Mouse (Mus musculus) MEL (cell line): ENCODE results near the gene Rab34. TPM values are rescaled to one million over a fixed set of nuclear protein-coding genes. Genes with fewer than 3 reads are reported as not detected.

Experiments
- DNase-seq: peaks from one replicate; pipeline ENCODE4 v3.0.0; 2011; ENCODE audit warnings: low read depth, low spot score
- H3K27ac ChIP-seq: 2 replicates; pipeline ENCODE4 v1.5.1; 2012; ENCODE audit warnings: low read depth, mild to moderate bottlenecking, control low read depth, low read length, moderate library complexity; ENCODE audit not compliant: control insufficient read depth
- H3K27me3 ChIP-seq, 2 experiments: fragments of 150-350 bp in 1 of 2; sonication (generic) in 1 of 2; 2 replicates each; pipeline ENCODE4 v1.6.1; 2012; ENCODE audit warnings: low read length in 2 of 2, mild to moderate bottlenecking in 2 of 2, improper control_type of control experiment in 1 of 2, moderate library complexity in 1 of 2; ENCODE audit not compliant: insufficient read depth in 2 of 2, control insufficient read depth in 1 of 2
- H3K36me3 ChIP-seq, 2 experiments: 2 replicates each; pipeline ENCODE4 v1.6.1; 2012 to 2014; ENCODE audit warnings: low read length in 2 of 2, improper control_type of control experiment in 1 of 2, inconsistent platforms in 1 of 2, mild to moderate bottlenecking in 1 of 2; ENCODE audit not compliant: insufficient read depth in 2 of 2, control insufficient read depth in 1 of 2
- H3K4me1 ChIP-seq, 2 experiments: fragments of 150-350 bp in 1 of 2; sonication (generic) in 1 of 2; 2 replicates each; pipeline ENCODE4 v1.6.1; 2012; ENCODE audit warnings: low read length in 2 of 2, improper control_type of control experiment in 1 of 2, mild to moderate bottlenecking in 1 of 2; ENCODE audit not compliant: insufficient read depth in 2 of 2, control insufficient read depth in 1 of 2
- H3K4me3 ChIP-seq, 2 experiments: fragments of 150-350 bp in 1 of 2; sonication (generic) in 1 of 2; 2 replicates each; pipeline ENCODE4 v1.5.1; 2012; ENCODE audit warnings: low read depth in 2 of 2, low read length in 2 of 2, mild to moderate bottlenecking in 2 of 2, moderate library complexity in 2 of 2, control low read depth in 1 of 2, improper control_type of control experiment in 1 of 2; ENCODE audit not compliant: control insufficient read depth in 1 of 2, insufficient read depth in 1 of 2
- H3K79me2 ChIP-seq: 2 replicates; pipeline ENCODE4 v1.6.1; 2012; ENCODE audit warnings: mild to moderate bottlenecking, low read length, moderate library complexity; ENCODE audit not compliant: control insufficient read depth, poor library complexity, insufficient read depth
- H3K9ac ChIP-seq: 2 replicates; pipeline ENCODE4 v1.6.1; 2012; ENCODE audit warnings: low read depth, mild to moderate bottlenecking, control low read depth, low read length, moderate library complexity; ENCODE audit not compliant: control insufficient read depth, poor library complexity, severe bottlenecking
- H3K9me3 ChIP-seq: fragments of 150-350 bp; sonication (generic); replicated peaks from 2 replicates; pipeline ENCODE4 v1.6.1; 2012; ENCODE audit warnings: mild to moderate bottlenecking, low read length, improper control_type of control experiment, moderate library complexity; ENCODE audit not compliant: insufficient read depth
- CHD1 ChIP-seq: IDR thresholded peaks from 2 replicates; pipeline ENCODE4 v1.6.1; 2012; ENCODE audit warnings: low read depth, mild to moderate bottlenecking, inconsistent platforms, low read length, improper control_type of control experiment
- CHD2 ChIP-seq: IDR thresholded peaks from 2 replicates; pipeline ENCODE4 v1.6.1; 2011; ENCODE audit warnings: low read length, improper control_type of control experiment
- CTCF ChIP-seq, 3 experiments: IDR thresholded peaks in 2 of 3; conservative IDR thresholded peaks in 1 of 3; 2 replicates each; pipeline ENCODE4 v1.5.1; 2011 to 2012; ENCODE audit warnings: low read length in 3 of 3, low read depth in 2 of 3, mild to moderate bottlenecking in 2 of 3, improper control_type of control experiment in 1 of 3, inconsistent platforms in 1 of 3, mixed read lengths in 1 of 3, moderate library complexity in 1 of 3; ENCODE audit not compliant: control insufficient read depth in 1 of 3, insufficient read depth in 1 of 3, poor library complexity in 1 of 3, severe bottlenecking in 1 of 3
- ELF1 ChIP-seq: IDR thresholded peaks from 2 replicates; pipeline ENCODE4 v1.6.1; 2014; ENCODE audit warnings: low read depth, mild to moderate bottlenecking, inconsistent platforms, low read length, improper control_type of control experiment, moderate library complexity
- EP300 ChIP-seq, 2 experiments: IDR thresholded peaks; 2 replicates each; pipeline ENCODE4 v1.6.1; 2011; ENCODE audit warnings: improper control_type of control experiment in 2 of 2, low read length in 2 of 2, low read depth in 1 of 2, mild to moderate bottlenecking in 1 of 2
- GATA1 ChIP-seq: IDR thresholded peaks from 2 replicates; pipeline ENCODE4 v1.6.1; 2011; ENCODE audit warnings: low read depth, low read length, improper control_type of control experiment
- HCFC1 ChIP-seq: IDR thresholded peaks from 2 replicates; pipeline ENCODE4 v1.6.1; 2012; ENCODE audit warnings: low read depth, mild to moderate bottlenecking, inconsistent platforms, low read length, improper control_type of control experiment, moderate library complexity
- JUND ChIP-seq: IDR thresholded peaks from 2 replicates; pipeline ENCODE4 v1.6.1; 2011; ENCODE audit warnings: low read depth, mild to moderate bottlenecking, improper control_type of control experiment, low read length
- KAT2A ChIP-seq: conservative IDR thresholded peaks from 2 replicates; pipeline ENCODE4 v1.6.1; 2012; ENCODE audit warnings: low read depth, low read length, improper control_type of control experiment, inconsistent platforms
- MAFK ChIP-seq: IDR thresholded peaks from 2 replicates; pipeline ENCODE4 v1.6.1; 2011; ENCODE audit warnings: low read depth, mild to moderate bottlenecking, low read length, improper control_type of control experiment, borderline replicate concordance
- MAX ChIP-seq: IDR thresholded peaks from 2 replicates; pipeline ENCODE4 v1.6.1; 2011; ENCODE audit warnings: low read length, improper control_type of control experiment
- MAZ ChIP-seq: IDR thresholded peaks from 2 replicates; pipeline ENCODE4 v1.6.1; 2012; ENCODE audit warnings: low read depth, mild to moderate bottlenecking, inconsistent platforms, low read length, improper control_type of control experiment
- MYC ChIP-seq: IDR thresholded peaks from 2 replicates; pipeline ENCODE4 v1.6.1; 2011; ENCODE audit warnings: low read depth, mild to moderate bottlenecking, low read length, improper control_type of control experiment, moderate library complexity
- NELFE ChIP-seq: IDR thresholded peaks from 2 replicates; pipeline ENCODE4 v1.6.1; 2011; ENCODE audit warnings: low read depth, low read length, improper control_type of control experiment
- NRF1 ChIP-seq: IDR thresholded peaks from 2 replicates; pipeline ENCODE4 v1.6.1; 2014; ENCODE audit warnings: low read depth, mild to moderate bottlenecking, inconsistent platforms, low read length, improper control_type of control experiment, moderate library complexity; ENCODE audit not compliant: poor library complexity, insufficient read depth, severe bottlenecking
- POLR2A ChIP-seq, 2 experiments: IDR thresholded peaks; 2 replicates each; pipeline ENCODE4 v1.6.1; 2011 to 2012; ENCODE audit warnings: low read length in 2 of 2, mild to moderate bottlenecking in 2 of 2, control low read depth in 1 of 2, improper control_type of control experiment in 1 of 2, low read depth in 1 of 2, moderate library complexity in 1 of 2; ENCODE audit not compliant: control insufficient read depth in 1 of 2, insufficient read depth in 1 of 2, poor library complexity in 1 of 2
- POLR2AphosphoS2 ChIP-seq: IDR thresholded peaks from 2 replicates; pipeline ENCODE4 v1.6.1; 2011; ENCODE audit warnings: low read length, improper control_type of control experiment
- POLR2AphosphoS5 ChIP-seq: IDR thresholded peaks from 2 replicates; pipeline ENCODE4 v1.6.1; 2012; ENCODE audit warnings: low read depth, borderline replicate concordance, mild to moderate bottlenecking, inconsistent platforms, low read length, moderate library complexity, mixed read lengths
- RAD21 ChIP-seq: IDR thresholded peaks from 2 replicates; pipeline ENCODE4 v1.6.1; 2011; ENCODE audit warnings: mild to moderate bottlenecking, low read depth, low read length, improper control_type of control experiment
- SIN3A ChIP-seq: IDR thresholded peaks from 2 replicates; pipeline ENCODE4 v1.6.1; 2012; ENCODE audit warnings: low read length, improper control_type of control experiment, inconsistent platforms
- SMC3 ChIP-seq: IDR thresholded peaks from 2 replicates; pipeline ENCODE4 v1.6.1; 2011; ENCODE audit warnings: low read depth, low read length, improper control_type of control experiment
- TAL1 ChIP-seq: IDR thresholded peaks from 2 replicates; pipeline ENCODE4 v1.6.1; 2012; ENCODE audit warnings: mild to moderate bottlenecking, inconsistent platforms, low read length, moderate library complexity, mixed read lengths
- TBP ChIP-seq: IDR thresholded peaks from 2 replicates; pipeline ENCODE4 v1.8.0; 2011; ENCODE audit warnings: low read depth, low read length, improper control_type of control experiment
- UBTF ChIP-seq: IDR thresholded peaks from 2 replicates; pipeline ENCODE4 v1.6.1; 2012; ENCODE audit warnings: low read depth, mild to moderate bottlenecking, inconsistent platforms, low read length, improper control_type of control experiment, moderate library complexity, borderline replicate concordance; ENCODE audit not compliant: insufficient read depth
- ZC3H11A ChIP-seq: IDR thresholded peaks from 2 replicates; pipeline ENCODE4 v1.6.1; 2012; ENCODE audit warnings: low read depth, mild to moderate bottlenecking, inconsistent platforms, low read length, improper control_type of control experiment
- ZKSCAN1 ChIP-seq: IDR thresholded peaks from 2 replicates; pipeline ENCODE4 v1.6.1; 2012; ENCODE audit warnings: low read depth, mild to moderate bottlenecking, inconsistent platforms, low read length, improper control_type of control experiment, moderate library complexity
- ZMIZ1 ChIP-seq: IDR thresholded peaks from 2 replicates; pipeline ENCODE4 v1.6.1; 2012; ENCODE audit warnings: low read depth, mild to moderate bottlenecking, inconsistent platforms, low read length, improper control_type of control experiment, moderate library complexity
- ZNF384 ChIP-seq: IDR thresholded peaks from 2 replicates; pipeline ENCODE4 v1.6.1; 2012; ENCODE audit warnings: low read depth, mild to moderate bottlenecking, inconsistent platforms, low read length, improper control_type of control experiment
- polyA plus RNA-seq, 2 experiments: library from polyadenylated mRNA; stranded (reverse) in 1 of 2; unstranded in 1 of 2; fragments of >175 nt in 1 of 2; fragments of >200 nt in 1 of 2; gene quantifications; 2 replicates each; pipeline versions ENCODE4 v1.2.1 to v1.2.4; 2012; ENCODE audit warnings: low replicate concordance in 2 of 2, low read depth in 1 of 2; ENCODE audit not compliant: insufficient read length in 2 of 2, insufficient read depth in 1 of 2, missing spikeins in 1 of 2
- total RNA-seq: library from RNA; depleted of rRNA; stranded (reverse); fragments of 300-350 nt; gene quantifications from 2 replicates; pipeline ENCODE4 v1.2.3, GENCODE M21; 2012

Rab34 gene
- total and polyA plus RNA-seq, 3 experiments = 20.8 to 42.9 TPM; not detected in 1

GRCm38 (mm10) chr11:78156156-78156699, 32.0 kb upstream of the Rab34 start:
- Histone ChIP-seq H3K27ac (no peak overlapping the region), H3K36me3 (no peaks in the 10 kb centered on the region), H3K4me1 (no peaks in the 10 kb centered on the region), H3K79me2 (no peaks in the 10 kb centered on the region), H3K4me3 (no peak overlapping the region), H3K27me3 (no peaks in the 10 kb centered on the region), H3K9ac (no peak overlapping the region), H3K9me3 (no peaks in the 10 kb centered on the region)
- no peak for TF ChIP-seq KAT2A
- no peak for TF ChIP-seq ZMIZ1
- no peak for TF ChIP-seq NRF1
- no peak for TF ChIP-seq POLR2AphosphoS5
- no peak for TF ChIP-seq SMC3
- no peak for TF ChIP-seq EP300 (IDR thresholded peaks at IDR 0.05; ENCODE audit: low read depth in 1 of 2, low read length in 2 of 2)
- no peak for TF ChIP-seq ZKSCAN1
- TF ChIP-seq CHD1 = no peak
- no peak for TF ChIP-seq MAFK
- DNase-seq = no peak

GRCm38 (mm10) chr11:78159096-78159495, 29.1 kb upstream of the Rab34 start:
- H3K36me3 ChIP-seq = peaks cover 0 to 3% of the 10 kb centered on the region in 2 experiments; a peak in 1 of 4 replicates
- no peaks in the 10 kb centered on the region for H3K9me3 ChIP-seq
- peaks cover 0 to 3% of the 10 kb centered on the region in 2 experiments; a peak in 2 of 4 replicates for H3K4me1 ChIP-seq
- no peaks in the 10 kb centered on the region for H3K27me3 ChIP-seq
- no peak overlapping the region for H3K27ac ChIP-seq
- TF ChIP-seq POLR2AphosphoS2 (0 out of 2 replicates have a peak, but pooled peaks have one; percentile 33), JUND (peak; percentile 43; the same call in 1 of the 2 replicates), NELFE (0 out of 2 replicates have a peak, but pooled peaks have one; percentile 18), TBP (0 out of 2 replicates have a peak, but pooled peaks have one; percentile 19), SMC3 (peak; percentile 98), POLR2A (IDR thresholded peaks at IDR 0.05; ENCODE audit: control insufficient read depth in 1 of 2, insufficient read depth in 1 of 2, low read depth in 1 of 2, low read length in 2 of 2, poor library complexity in 1 of 2) (0 out of 4 replicates have a peak, but pooled peaks of 1 of the 2 experiments have one; percentile 27), HCFC1 (peak; percentile 60; the same call in 1 of the 2 replicates), GATA1 (no peak), MAZ (peak; percentile 66; the same call in 1 of the 2 replicates), TAL1 (no peak), ZMIZ1 (no peak), ELF1 (no peak), SIN3A (peak; percentile 70), MAFK (no peak), MAX (peak; percentile 53; the same call in 1 of the 2 replicates), CHD2 (no peak), RAD21 (peak; percentile 72), UBTF (no peak), MYC (peak; percentile 39; the same call in 1 of the 2 replicates), CTCF (IDR thresholded peaks at IDR 0.05 in 2 of 3, conservative IDR thresholded peaks at IDR 0.05 in 1 of 3; ENCODE audit: control insufficient read depth in 1 of 3, insufficient read depth in 1 of 3, low read depth in 2 of 3, low read length in 3 of 3, poor library complexity in 1 of 3, severe bottlenecking in 1 of 3) (peak in 2 of 3 experiments; percentile 88 to 99), ZNF384 (peak; percentile 63), ZC3H11A (peak; percentile 81), EP300 (IDR thresholded peaks at IDR 0.05; ENCODE audit: low read depth in 1 of 2, low read length in 2 of 2) (0 out of 4 replicates have a peak, but pooled peaks of 1 of the 2 experiments have one; percentile 28), CHD1 (no peak)
- H3K4me3 ChIP-seq = no peak overlapping the region
- H3K79me2 ChIP-seq = peaks cover 3% of the 10 kb centered on the region; the same call in 1 of the 2 replicates
- no peak overlapping the region for H3K9ac ChIP-seq
- peak; percentile 95 for DNase-seq
